Mouse (Mus musculus) limb, embryonic 12.5 days (tissue): ENCODE results near the gene Fam213a. TPM values are rescaled to one million over a fixed set of nuclear protein-coding genes. Genes with fewer than 3 reads are reported as not detected.

Experiments
- ATAC-seq: fragments of 200-750 bp; cut with Nextera tagmentation; 2 replicates; pipeline ENCODE4 v1.8.0; 2017; ENCODE audit warnings: low read depth, moderate TSS enrichment; ENCODE audit not compliant: insufficient number of reproducible peaks, insufficient read depth, low FRiP score, low TSS enrichment
- H3K27ac ChIP-seq: fragments of 300-500 bp; sonication (generic); 2 replicates; pipeline ENCODE4 v1.5.1; 2016; ENCODE audit warnings: mild to moderate bottlenecking, moderate library complexity
- H3K27me3 ChIP-seq: fragments of 300-500 bp; sonication (generic); 2 replicates; pipeline ENCODE4 v1.6.1; 2016; ENCODE audit warnings: mild to moderate bottlenecking, moderate library complexity
- H3K36me3 ChIP-seq: fragments of 300-500 bp; sonication (generic); 2 replicates; pipeline ENCODE4 v1.6.1; 2016; ENCODE audit warnings: mild to moderate bottlenecking, moderate library complexity
- H3K4me1 ChIP-seq: fragments of 300-500 bp; sonication (generic); replicated peaks from 2 replicates; pipeline ENCODE4 v1.6.1; 2016
- H3K4me2 ChIP-seq: fragments of 300-500 bp; sonication (generic); 2 replicates; pipeline ENCODE4 v1.6.1; 2016; ENCODE audit warnings: mild to moderate bottlenecking, moderate library complexity
- H3K4me3 ChIP-seq: fragments of 300-500 bp; sonication (generic); replicated peaks from 2 replicates; pipeline ENCODE4 v1.5.1; 2016; ENCODE audit warnings: mild to moderate bottlenecking
- H3K9ac ChIP-seq: fragments of 300-500 bp; sonication (generic); replicated peaks from 2 replicates; pipeline ENCODE4 v1.6.1; 2016; ENCODE audit warnings: mild to moderate bottlenecking, moderate library complexity
- H3K9me3 ChIP-seq: fragments of 300-500 bp; sonication (generic); 2 replicates; pipeline ENCODE4 v1.6.1; 2016; ENCODE audit warnings: mild to moderate bottlenecking, moderate library complexity
- WGBS: fragments of 180-500 bp; shearing (Covaris S2); methylation state at CpG from one replicate; pipeline ENCODE4 v1.1.7; 2016; 5-methylcytosine and 5-hydroxymethylcytosine counted together
- polyA plus RNA-seq: library from polyadenylated mRNA; unstranded; fragments of >200 nt; fragmentation: Nextera tagmentation; extraction: Ambion mirVana; gene quantifications from 2 replicates; pipeline ENCODE4 v1.2.1, GENCODE M21; 2016

Fam213a gene
- polyA plus RNA-seq, 1 experiment from 2014 or later = 35.3 TPM

- WGBS = 71% methylated on average over 3 of the region's 3 CpGs
- Histone ChIP-seq H3K4me3 (no peak overlapping the region), H3K4me1 (peaks cover 76% of the 10 kb centered on the region), H3K27me3 (no peaks in the 10 kb centered on the region), H3K4me2 (no peak overlapping the region), H3K27ac (no peak overlapping the region), H3K9ac (no peak overlapping the region), H3K9me3 (no peaks in the 10 kb centered on the region), H3K36me3 (peaks cover 8% of the 10 kb centered on the region)
- ATAC-seq = no peak
Measured at GRCm38 (mm10) chr14:40952301-40952700, 61.3 kb downstream of the Fam213a start.

- H3K4me1 ChIP-seq = peaks cover 53% of the 10 kb centered on the region
- WGBS = 72% methylated on average over 7 of the region's 7 CpGs
- H3K4me3 ChIP-seq = no peak overlapping the region
- H3K27me3 ChIP-seq = no peaks in the 10 kb centered on the region
- H3K9me3 ChIP-seq = no peaks in the 10 kb centered on the region
- H3K4me2 ChIP-seq = no peak overlapping the region
- no peak for ATAC-seq
- H3K27ac ChIP-seq = no peak overlapping the region
- peaks cover 20% of the 10 kb centered on the region for H3K36me3 ChIP-seq
- H3K9ac ChIP-seq = no peak overlapping the region
Measured at GRCm38 (mm10) chr14:40949730-40950614, 63.6 kb downstream of the Fam213a start.

- Histone ChIP-seq H3K4me3 (no peak overlapping the region), H3K36me3 (peaks cover 23% of the 10 kb centered on the region), H3K27me3 (no peaks in the 10 kb centered on the region), H3K9ac (no peak overlapping the region), H3K4me2 (no peak overlapping the region), H3K9me3 (no peaks in the 10 kb centered on the region), H3K4me1 (peaks cover 45% of the 10 kb centered on the region), H3K27ac (peak overlapping the region; percentile 62; the same call in 1 of the 2 replicates)
- no peak for ATAC-seq
- whole genome bisulfite sequencing = 46% methylated on average over 3 of the region's 3 CpGs
Measured at GRCm38 (mm10) chr14:40949047-40949446, 64.5 kb downstream of the Fam213a start.

GRCm38 (mm10) chr14:40948522-40948921, 65.1 kb downstream of the Fam213a start:
- Histone ChIP-seq H3K27me3 (no peaks in the 10 kb centered on the region), H3K27ac (peak overlapping the region; percentile 62; the same call in 1 of the 2 replicates), H3K9me3 (no peaks in the 10 kb centered on the region), H3K9ac (no peak overlapping the region), H3K36me3 (peaks cover 23% of the 10 kb centered on the region), H3K4me3 (no peak overlapping the region), H3K4me2 (no peak overlapping the region), H3K4me1 (peaks cover 39% of the 10 kb centered on the region)
- 90% methylated on average over 5 of the region's 5 CpGs for WGBS
- ATAC-seq = no peak

- 0 out of 2 replicates have a peak, but pooled peaks have one; percentile 11 for ATAC-seq
- Histone ChIP-seq H3K4me1 (peaks cover 31% of the 10 kb centered on the region), H3K27ac (peak overlapping the region; percentile 62; the same call in 1 of the 2 replicates), H3K27me3 (no peaks in the 10 kb centered on the region), H3K36me3 (peaks cover 23% of the 10 kb centered on the region), H3K9me3 (no peaks in the 10 kb centered on the region), H3K4me2 (no peak overlapping the region), H3K4me3 (no peak overlapping the region), H3K9ac (no peak overlapping the region)
- WGBS = 74% methylated on average over 14 of the region's 14 CpGs
Measured at GRCm38 (mm10) chr14:40947431-40948394, 65.9 kb downstream of the Fam213a start.

- Histone ChIP-seq H3K27me3 (no peaks in the 10 kb centered on the region), H3K36me3 (peaks cover 23% of the 10 kb centered on the region), H3K9me3 (no peaks in the 10 kb centered on the region), H3K27ac (no peak overlapping the region), H3K9ac (no peak overlapping the region), H3K4me1 (peaks cover 7% of the 10 kb centered on the region; the same call in 1 of the 2 replicates), H3K4me3 (no peak overlapping the region), H3K4me2 (no peak overlapping the region)
- whole genome bisulfite sequencing = 91% methylated on average over 2 of the region's 2 CpGs
- no peak for ATAC-seq
Measured at GRCm38 (mm10) chr14:40943802-40944201, 69.8 kb downstream of the Fam213a start.

Other genes with a start within 250 kb of the Fam213a start
- gene Sh2d4b, start 120.5 kb downstream of the Fam213a start, polyA plus RNA-seq = 0.21 and 0.33 TPM in 2 replicates
- 68.4 and 70.1 TPM in 2 replicates for gene Tspan14, start 47.0 kb downstream of the Fam213a start, polyA plus RNA-seq
- gene Dydc2, start 55.4 kb upstream of the Fam213a start, polyA plus RNA-seq = not detected in 2 replicates
- not detected in 2 replicates for gene Dydc1, start 59.1 kb upstream of the Fam213a start, polyA plus RNA-seq
- not detected in 2 replicates for gene Mat1a, start 91.2 kb upstream of the Fam213a start, polyA plus RNA-seq
- gene Sftpa1, start 118.0 kb upstream of the Fam213a start, polyA plus RNA-seq = not detected in 2 replicates
- not detected in 2 replicates for gene Mbl1, start 137.7 kb upstream of the Fam213a start, polyA plus RNA-seq
- gene Sftpd, start 171.4 kb upstream of the Fam213a start, polyA plus RNA-seq = not detected in 2 replicates